In the genomic region with DNA sequence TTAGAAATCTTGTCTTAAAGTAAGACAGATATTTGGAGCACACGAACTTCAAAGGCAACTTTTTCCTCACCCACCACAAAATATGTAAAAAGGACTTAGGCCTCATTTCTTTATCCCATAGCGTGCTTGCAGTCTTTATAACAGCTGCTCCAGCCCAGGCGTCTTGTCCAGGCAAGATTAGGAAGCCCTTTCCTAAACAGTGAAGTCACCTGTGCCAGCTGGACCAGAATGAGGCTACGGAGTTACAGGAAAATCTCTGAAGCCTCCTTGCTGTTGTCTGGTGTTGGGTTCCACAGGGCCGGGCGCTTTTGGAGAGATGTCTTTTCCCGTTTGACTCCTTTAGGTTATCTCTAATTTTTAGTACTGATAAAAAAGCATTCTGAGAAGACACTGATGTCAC, we compare ENCODE assay signal across 20 mouse cellular contexts.
"Had no signal": no experiment of that assay in that cellular context is flagged by ENCODE, and none has a peak within 500 bp of the region (broad histone marks: within the 10 kb centered on the region; RNA-seq: fewer than 3 reads in every experiment).

No protein-coding gene starts in this region.

- DNase-seq: kidney, adult 8-10 months; kidney, postnatal 10 days; kidney, postnatal 36 days; layer of hippocampus, postnatal 36 days; liver, embryonic 13.5 days; lung, adult 2 months; right cerebral cortex, adult 18-20 months; right cerebral cortex, postnatal 14 days; right cerebral cortex, postnatal 4 days; thymus, adult 2 months; thymus, postnatal 14 days; thymus, postnatal 4 days had no signal

- ATAC-seq: midbrain, embryonic 15.5 days had no signal

- H3K4me2 ChIP-seq: kidney, embryonic 15.5 days; liver, embryonic 13.5 days; midbrain, embryonic 12.5 days; midbrain, embryonic 15.5 days; neural tube, embryonic 12.5 days; neural tube, embryonic 15.5 days had no signal

- H3K4me1 ChIP-seq: kidney, embryonic 15.5 days; liver, embryonic 13.5 days; midbrain, embryonic 15.5 days; neural tube, embryonic 12.5 days had no signal

- H3K9ac ChIP-seq: kidney, embryonic 15.5 days; liver, embryonic 13.5 days; midbrain, embryonic 12.5 days; midbrain, embryonic 15.5 days; neural tube, embryonic 12.5 days; neural tube, embryonic 15.5 days had no signal

- H3K9me3 ChIP-seq: kidney, embryonic 15.5 days; liver, embryonic 13.5 days; midbrain, embryonic 12.5 days; midbrain, embryonic 15.5 days; neural tube, embryonic 12.5 days; neural tube, embryonic 15.5 days had no signal

- H3K27ac ChIP-seq: kidney, embryonic 15.5 days; left cerebral cortex, adult 2 months; liver, embryonic 13.5 days; macrophage; midbrain, embryonic 12.5 days; midbrain, embryonic 15.5 days; neural tube, embryonic 12.5 days; neural tube, embryonic 15.5 days; stomach, postnatal 0 days had no signal

- H3K4me3 ChIP-seq: kidney, embryonic 15.5 days; left cerebral cortex, adult 2 months; liver, embryonic 13.5 days; midbrain, embryonic 12.5 days; midbrain, embryonic 15.5 days; neural tube, embryonic 12.5 days; neural tube, embryonic 15.5 days had no signal

- H3K27me3 ChIP-seq: kidney, embryonic 15.5 days; liver, embryonic 13.5 days; midbrain, embryonic 12.5 days; midbrain, embryonic 15.5 days; neural tube, embryonic 12.5 days; neural tube, embryonic 15.5 days had no signal

- H3K36me3 ChIP-seq: kidney, embryonic 15.5 days; liver, embryonic 13.5 days; midbrain, embryonic 12.5 days; midbrain, embryonic 15.5 days; neural tube, embryonic 12.5 days; neural tube, embryonic 15.5 days had no signal
